In the genomic region with DNA sequence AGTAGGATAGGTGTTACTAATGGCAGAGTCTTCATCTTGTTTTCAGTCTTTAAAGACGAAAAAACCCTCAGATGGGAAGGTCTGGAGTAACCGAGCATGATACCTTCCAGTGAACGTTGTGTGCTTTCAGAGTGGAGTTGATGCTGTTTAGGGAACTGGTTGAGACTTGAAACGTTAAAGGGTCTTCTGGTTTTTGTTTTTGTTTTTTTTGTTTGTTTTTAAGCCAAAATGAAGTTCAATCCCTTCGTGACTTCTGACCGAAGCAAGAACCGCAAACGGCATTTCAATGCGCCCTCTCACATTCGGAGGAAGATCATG, we compare ENCODE assay signal across 8 mouse cellular contexts. TPM values are rescaled to one million over a fixed set of nuclear protein-coding genes. Genes with fewer than 3 reads are reported as not detected.
DNase-seq lines count a peak whose midpoint lies in the region; ATAC-seq and TF ChIP-seq lines count a peak whose summit lies in the region.

No protein-coding gene starts in this region.

- peaks cover 14% of the 10 kb centered on the region for H3K4me1 ChIP-seq in embryonic facial prominence, embryonic 10.5 days
- H3K4me1 ChIP-seq in hindbrain, embryonic 16.5 days (ENCODE audit: control insufficient read depth, insufficient read depth, low read depth, low read length), result peaks cover 11% of the 10 kb centered on the region
- peaks cover 7% of the 10 kb centered on the region; the same call in 1 of the 2 replicates for H3K4me1 ChIP-seq in midbrain, embryonic 16.5 days (ENCODE audit: control insufficient read depth, insufficient read depth, low read length)

- H3K36me3 ChIP-seq in embryonic facial prominence, embryonic 10.5 days (replicated peaks), result peaks cover 47% of the 10 kb centered on the region
- H3K36me3 ChIP-seq in hindbrain, embryonic 16.5 days (ENCODE audit: control insufficient read depth, insufficient read depth, low read length), result peaks cover 29% of the 10 kb centered on the region
- H3K36me3 ChIP-seq in midbrain, embryonic 16.5 days (ENCODE audit: control insufficient read depth, insufficient read depth, low read length), result peaks cover 19% of the 10 kb centered on the region

- H3K27ac ChIP-seq in layer of hippocampus, adult 2 months, result peak overlapping the region; percentile 97
- H3K27ac ChIP-seq in embryonic facial prominence, embryonic 10.5 days (replicated peaks), result peak overlapping the region; percentile 99
- peak overlapping the region; percentile 91 for H3K27ac ChIP-seq in hindbrain, embryonic 16.5 days (ENCODE audit: low read depth, low read length)
- peak overlapping the region; percentile 92 for H3K27ac ChIP-seq in midbrain, embryonic 16.5 days (ENCODE audit: low read length)

- 1% methylated on average over 10 of the region's 10 CpGs for WGBS in embryonic facial prominence, embryonic 10.5 days
- under 1% methylated on average over 9 of the region's 10 CpGs for WGBS in hindbrain, embryonic 16.5 days
- 0% methylated on average over 9 of the region's 10 CpGs for WGBS in midbrain, embryonic 16.5 days

- peak overlapping the region; percentile 79 for H3K4me3 ChIP-seq in layer of hippocampus, adult 2 months
- peak overlapping the region; percentile 99 for H3K4me3 ChIP-seq in embryonic facial prominence, embryonic 10.5 days
- peak overlapping the region; percentile 86 for H3K4me3 ChIP-seq in hindbrain, embryonic 16.5 days (ENCODE audit: low read length)
- H3K4me3 ChIP-seq in midbrain, embryonic 16.5 days (ENCODE audit: low read depth, low read length), result peak overlapping the region; percentile 92

- no peak for DNase-seq in layer of hippocampus, adult 2 months (ENCODE audit: low spot score in 2 of 2)
- no peak for DNase-seq in layer of hippocampus, adult 11-12 months (ENCODE audit: low spot score)
- DNase-seq in embryonic facial prominence, embryonic 10.5 days (ENCODE audit: low spot score), result no peak
- DNase-seq in cerebellum, postnatal 36 days, result no peak
- no peak for DNase-seq in layer of hippocampus, postnatal 25 days (ENCODE audit: extremely low spot score in 1 of 2, low spot score in 1 of 2)
- DNase-seq in adrenal gland, adult (ENCODE audit: inconsistent age in 2 of 2, low spot score in 1 of 2), result no peak

- no peaks in the 10 kb centered on the region for H3K9me3 ChIP-seq in embryonic facial prominence, embryonic 10.5 days
- no peaks in the 10 kb centered on the region for H3K9me3 ChIP-seq in hindbrain, embryonic 16.5 days (ENCODE audit: control insufficient read depth, low read length)
- H3K9me3 ChIP-seq in midbrain, embryonic 16.5 days (replicated peaks; ENCODE audit: control insufficient read depth, low read length, poor library complexity, severe bottlenecking), result no peaks in the 10 kb centered on the region

- no peaks in the 10 kb centered on the region; the same call in 1 of the 2 replicates for H3K27me3 ChIP-seq in embryonic facial prominence, embryonic 10.5 days (replicated peaks; ENCODE audit: low read depth, poor library complexity, severe bottlenecking)
- H3K27me3 ChIP-seq in hindbrain, embryonic 16.5 days (replicated peaks; ENCODE audit: control insufficient read depth, insufficient read depth, low read length), result peaks cover 3% of the 10 kb centered on the region; the same call in 1 of the 2 replicates
- no peaks in the 10 kb centered on the region for H3K27me3 ChIP-seq in midbrain, embryonic 16.5 days (ENCODE audit: control insufficient read depth, insufficient read depth, low read depth, low read length)

- ATAC-seq in hindbrain, embryonic 16.5 days, result no peak
- no peak for ATAC-seq in midbrain, embryonic 16.5 days

- H3K9ac ChIP-seq in hindbrain, embryonic 16.5 days (ENCODE audit: low read depth, low read length), result peak overlapping the region; percentile 90
- H3K9ac ChIP-seq in midbrain, embryonic 16.5 days (ENCODE audit: low read depth, low read length), result peak overlapping the region; percentile 95

- peak overlapping the region; percentile 78 for H3K4me2 ChIP-seq in hindbrain, embryonic 16.5 days (ENCODE audit: low read length)
- H3K4me2 ChIP-seq in midbrain, embryonic 16.5 days (ENCODE audit: low read length), result peak overlapping the region; percentile 58

- no peak for TF ChIP-seq CTCF in layer of hippocampus, adult 2 months (conservative IDR thresholded peaks at IDR 0.05)

RNA-seq across cellular contexts. Expression of a gene that starts 0.6 kb away (rescaled TPM):
- 100 to 1,000 TPM; 766 to 781 TPM for total RNA-seq in layer of hippocampus, adult 2 months (2021)
- polyA plus RNA-seq in embryonic facial prominence, embryonic 10.5 days (2016; fragmentation: Nextera tagmentation; extraction: Ambion mirVana), result 1,085 and 1,128 TPM in 2 replicates
- 487 and 500 TPM in 2 replicates for polyA plus RNA-seq in hindbrain, embryonic 16.5 days (2015; fragmentation: Nextera tagmentation; extraction: Ambion mirVana)
- polyA plus RNA-seq in midbrain, embryonic 16.5 days (2015; fragmentation: Nextera tagmentation; extraction: Ambion mirVana), result 508 and 533 TPM in 2 replicates
- total RNA-seq in layer of hippocampus, postnatal 25 days (2021), result 100 to 1,000 TPM; 627 to 764 TPM

RNA-seq across cellular contexts. Expression of a gene that starts 13.7 kb away (rescaled TPM):
- not detected for total RNA-seq in layer of hippocampus, adult 2 months (2021)
- polyA plus RNA-seq in embryonic facial prominence, embryonic 10.5 days (2016; fragmentation: Nextera tagmentation; extraction: Ambion mirVana), result not detected in 2 replicates
- 0.04 TPM in 1 of 2 replicates, not detected in the other for polyA plus RNA-seq in hindbrain, embryonic 16.5 days (2015; fragmentation: Nextera tagmentation; extraction: Ambion mirVana)
- not detected in 2 replicates for polyA plus RNA-seq in midbrain, embryonic 16.5 days (2015; fragmentation: Nextera tagmentation; extraction: Ambion mirVana)
- total RNA-seq in layer of hippocampus, postnatal 25 days (2021), result not detected

RNA-seq across cellular contexts. Expression of a gene that starts 24.9 kb away (rescaled TPM):
- total RNA-seq in layer of hippocampus, adult 2 months (2021), result not detected
- not detected in 2 replicates for polyA plus RNA-seq in embryonic facial prominence, embryonic 10.5 days (2016; fragmentation: Nextera tagmentation; extraction: Ambion mirVana)
- polyA plus RNA-seq in hindbrain, embryonic 16.5 days (2015; fragmentation: Nextera tagmentation; extraction: Ambion mirVana), result 0.34 and 0.67 TPM in 2 replicates
- 0.68 and 1.3 TPM in 2 replicates for polyA plus RNA-seq in midbrain, embryonic 16.5 days (2015; fragmentation: Nextera tagmentation; extraction: Ambion mirVana)
- total RNA-seq in layer of hippocampus, postnatal 25 days (2021), result not detected

RNA-seq across cellular contexts. Expression of a gene that starts 30.3 kb away (rescaled TPM):
- 10 to 100 TPM; 81.1 to 96.3 TPM for total RNA-seq in layer of hippocampus, adult 2 months (2021)
- polyA plus RNA-seq in embryonic facial prominence, embryonic 10.5 days (2016; fragmentation: Nextera tagmentation; extraction: Ambion mirVana), result 56.5 and 57.4 TPM in 2 replicates
- 109 and 112 TPM in 2 replicates for polyA plus RNA-seq in hindbrain, embryonic 16.5 days (2015; fragmentation: Nextera tagmentation; extraction: Ambion mirVana)
- polyA plus RNA-seq in midbrain, embryonic 16.5 days (2015; fragmentation: Nextera tagmentation; extraction: Ambion mirVana), result 108 TPM in 2 replicates
- 10 to 100 TPM; 88.5 to 90.3 TPM for total RNA-seq in layer of hippocampus, postnatal 25 days (2021)

RNA-seq across cellular contexts. Expression of a gene that starts 55.3 kb away (rescaled TPM):
- 1 to 10 TPM; 9.5 to 9.7 TPM for total RNA-seq in layer of hippocampus, adult 2 months (2021)
- polyA plus RNA-seq in embryonic facial prominence, embryonic 10.5 days (2016; fragmentation: Nextera tagmentation; extraction: Ambion mirVana), result 8.9 and 9.2 TPM in 2 replicates
- polyA plus RNA-seq in hindbrain, embryonic 16.5 days (2015; fragmentation: Nextera tagmentation; extraction: Ambion mirVana), result 27.2 and 33.9 TPM in 2 replicates
- polyA plus RNA-seq in midbrain, embryonic 16.5 days (2015; fragmentation: Nextera tagmentation; extraction: Ambion mirVana), result 27.7 and 30.5 TPM in 2 replicates
- total RNA-seq in layer of hippocampus, postnatal 25 days (2021), result 1 to 10 TPM; 5.8 to 6.9 TPM
